Comparison of ENCODE assay signal across 16 mouse cellular contexts in genomic region chr17:27237731-27238130, GRCm38 (mm10).
"Had no signal": no experiment of that assay in that cellular context is flagged by ENCODE, and none has a peak within 500 bp of the region (broad histone marks: within the 10 kb centered on the region; RNA-seq: fewer than 3 reads in every experiment).

No protein-coding gene starts in this region.

- ATAC-seq: liver, postnatal 0 days; lung, postnatal 0 days; midbrain, embryonic 13.5 days had no signal

- H3K9ac ChIP-seq: limb, embryonic 12.5 days; limb, embryonic 15.5 days; liver, embryonic 14.5 days; liver, postnatal 0 days; lung, embryonic 14.5 days; midbrain, embryonic 13.5 days; stomach, embryonic 15.5 days had no signal

- H3K27me3 ChIP-seq: midbrain, embryonic 13.5 days; stomach, embryonic 15.5 days had no signal

- DNase-seq: kidney, postnatal 14 days; kidney, postnatal 4 days; left cerebral cortex, postnatal 4 days; liver, postnatal 0 days; lung, embryonic 14.5 days; right cerebral cortex, postnatal 25 days; thymus, adult 18-20 months; thymus, postnatal 36 days had no signal

- H3K4me3 ChIP-seq: limb, embryonic 12.5 days; limb, embryonic 15.5 days; midbrain, embryonic 13.5 days; stomach, embryonic 15.5 days had no signal

- H3K36me3 ChIP-seq: limb, embryonic 12.5 days; limb, embryonic 15.5 days; midbrain, embryonic 13.5 days; stomach, embryonic 15.5 days had no signal

- H3K9me3 ChIP-seq: limb, embryonic 12.5 days; limb, embryonic 15.5 days; midbrain, embryonic 13.5 days; stomach, embryonic 15.5 days had no signal

- H3K4me2 ChIP-seq: limb, embryonic 12.5 days; limb, embryonic 15.5 days; liver, embryonic 11.5 days; lung, embryonic 14.5 days; midbrain, embryonic 13.5 days; stomach, embryonic 15.5 days had no signal

- H3K27ac ChIP-seq: limb, embryonic 12.5 days; limb, embryonic 15.5 days; liver, embryonic 14.5 days; macrophage; midbrain, embryonic 13.5 days; stomach, embryonic 15.5 days had no signal
